Mouse (Mus musculus): ENCODE results near the gene Pla2g12a. TPM values are rescaled to one million over a fixed set of nuclear protein-coding genes. Genes with fewer than 3 reads are reported as not detected.

Gene Pla2g12a
- 33.7 and 39.0 TPM in 2 replicates for polyA plus RNA-seq (2014; fragmentation: Nextera tagmentation; extraction: Ambion mirVana)

- peak; percentile 96 for DNase-seq (ENCODE audit: low spot score)
- H3K4me3 ChIP-seq (ENCODE audit: low read depth, low read length), result peak within 1 kb of the TSS; percentile 66
- peak within 1 kb of the TSS; percentile 57 for H3K27ac ChIP-seq (ENCODE audit: low read depth, low read length)
- peaks cover 5% of the 10 kb centered on the region; the same call in 1 of the 2 replicates for H3K4me1 ChIP-seq (replicated peaks; ENCODE audit: control insufficient read depth, insufficient read depth, low read length)
- H3K4me2 ChIP-seq (ENCODE audit: low read depth, low read length, severe bottlenecking), result peak within 1 kb of the TSS; percentile 77
- peak; percentile 93 for ATAC-seq (replicated peaks; ENCODE audit: low FRiP score)
- H3K36me3 ChIP-seq (ENCODE audit: control insufficient read depth, insufficient read depth, low read length), result no peaks in the 10 kb centered on the region
- H3K9me3 ChIP-seq (ENCODE audit: control insufficient read depth, low read length), result no peaks in the 10 kb centered on the region
- H3K9ac ChIP-seq (ENCODE audit: low read length), result peak within 1 kb of the TSS; percentile 69
- no peaks in the 10 kb centered on the region for H3K27me3 ChIP-seq (ENCODE audit: control insufficient read depth, insufficient read depth, low read length)
- under 1% methylated on average over 65 of the region's 66 CpGs for WGBS
These were observed at the start of gene Pla2g12a for GRCm38 (mm10) chr3:129878405-129879021. TSS of gene Pla2g12a (plus strand) at chr3:129878606.

- peaks cover 5% of the 10 kb centered on the region; the same call in 1 of the 2 replicates for H3K4me1 ChIP-seq (replicated peaks; ENCODE audit: control insufficient read depth, insufficient read depth, low read length)
- H3K4me2 ChIP-seq (ENCODE audit: low read depth, low read length, severe bottlenecking), result peak overlapping the region; percentile 70
- peak overlapping the region; percentile 76 for H3K9ac ChIP-seq (ENCODE audit: low read length)
- no peaks in the 10 kb centered on the region; the same call in 1 of the 2 replicates for H3K36me3 ChIP-seq (ENCODE audit: control insufficient read depth, insufficient read depth, low read length)
- no peak for ATAC-seq (replicated peaks; ENCODE audit: low FRiP score)
- DNase-seq (ENCODE audit: low spot score), result no peak
- WGBS, result 1% methylated on average over 41 of the region's 45 CpGs
- H3K27ac ChIP-seq (ENCODE audit: low read depth, low read length), result peak overlapping the region; percentile 81
- no peaks in the 10 kb centered on the region for H3K27me3 ChIP-seq (ENCODE audit: control insufficient read depth, insufficient read depth, low read length)
- H3K9me3 ChIP-seq (ENCODE audit: control insufficient read depth, low read length), result no peaks in the 10 kb centered on the region
- H3K4me3 ChIP-seq (ENCODE audit: low read depth, low read length), result peak overlapping the region; percentile 88
These were observed 47.8 kb upstream of the Pla2g12a start for GRCm38 (mm10) chr3:129830626-129831025.

GRCm38 (mm10) chr3:129831035-129831568 is 47.3 kb upstream of the Pla2g12a start, which contains the start of gene Gar1:
TSS of gene Gar1 (minus strand) at chr3:129831396.
- under 1% methylated on average over 60 of the region's 60 CpGs for WGBS
- H3K27ac ChIP-seq (ENCODE audit: low read depth, low read length), result peak within 1 kb of the TSS; percentile 81
- peaks cover 5% of the 10 kb centered on the region; the same call in 1 of the 2 replicates for H3K4me1 ChIP-seq (replicated peaks; ENCODE audit: control insufficient read depth, insufficient read depth, low read length)
- peak within 1 kb of the TSS; percentile 76 for H3K9ac ChIP-seq (ENCODE audit: low read length)
- H3K36me3 ChIP-seq (ENCODE audit: control insufficient read depth, insufficient read depth, low read length), result no peaks in the 10 kb centered on the region; the same call in 1 of the 2 replicates
- DNase-seq (ENCODE audit: low spot score) (peak; percentile 97), ATAC-seq (replicated peaks; ENCODE audit: low FRiP score) (peak; percentile 95)
- H3K9me3 ChIP-seq (ENCODE audit: control insufficient read depth, low read length), result no peaks in the 10 kb centered on the region
- peak within 1 kb of the TSS; percentile 88 for H3K4me3 ChIP-seq (ENCODE audit: low read depth, low read length)
- peak within 1 kb of the TSS; percentile 70 for H3K4me2 ChIP-seq (ENCODE audit: low read depth, low read length, severe bottlenecking)
- no peaks in the 10 kb centered on the region for H3K27me3 ChIP-seq (ENCODE audit: control insufficient read depth, insufficient read depth, low read length)

- H3K36me3 ChIP-seq (ENCODE audit: control insufficient read depth, insufficient read depth, low read length), result no peaks in the 10 kb centered on the region
- DNase-seq (ENCODE audit: low spot score), result no peak
- no peak within 1 kb of the TSS for H3K9ac ChIP-seq (ENCODE audit: low read length)
- ATAC-seq (replicated peaks; ENCODE audit: low FRiP score), result no peak
- no peak within 1 kb of the TSS for H3K27ac ChIP-seq (ENCODE audit: low read depth, low read length)
- H3K27me3 ChIP-seq (ENCODE audit: control insufficient read depth, insufficient read depth, low read length), result no peaks in the 10 kb centered on the region
- H3K4me1 ChIP-seq (replicated peaks; ENCODE audit: control insufficient read depth, insufficient read depth, low read length), result no peaks in the 10 kb centered on the region
- WGBS, result 72% methylated on average over 6 of the region's 6 CpGs
- no peak within 1 kb of the TSS for H3K4me2 ChIP-seq (ENCODE audit: low read depth, low read length, severe bottlenecking)
- H3K9me3 ChIP-seq (ENCODE audit: control insufficient read depth, low read length), result no peaks in the 10 kb centered on the region
- no peak within 1 kb of the TSS for H3K4me3 ChIP-seq (ENCODE audit: low read depth, low read length)
These were observed 42.9 kb upstream of the Pla2g12a start, which contains the start of gene Cfi for GRCm38 (mm10) chr3:129835388-129835934. TSS of gene Cfi (plus strand) at chr3:129835884.

GRCm38 (mm10) chr3:129836051-129836697 is 42.2 kb upstream of the Pla2g12a start:
- no peaks in the 10 kb centered on the region for H3K36me3 ChIP-seq (ENCODE audit: control insufficient read depth, insufficient read depth, low read length)
- H3K27me3 ChIP-seq (ENCODE audit: control insufficient read depth, insufficient read depth, low read length), result no peaks in the 10 kb centered on the region
- no peak overlapping the region for H3K4me3 ChIP-seq (ENCODE audit: low read depth, low read length)
- no peak overlapping the region for H3K27ac ChIP-seq (ENCODE audit: low read depth, low read length)
- ATAC-seq (replicated peaks; ENCODE audit: low FRiP score) (no peak), DNase-seq (ENCODE audit: low spot score) (no peak)
- H3K9me3 ChIP-seq (ENCODE audit: control insufficient read depth, low read length), result no peaks in the 10 kb centered on the region
- H3K4me1 ChIP-seq (replicated peaks; ENCODE audit: control insufficient read depth, insufficient read depth, low read length), result no peaks in the 10 kb centered on the region
- H3K9ac ChIP-seq (ENCODE audit: low read length), result no peak overlapping the region
- H3K4me2 ChIP-seq (ENCODE audit: low read depth, low read length, severe bottlenecking), result no peak overlapping the region
- 12% methylated on average over 11 of the region's 11 CpGs for WGBS

GRCm38 (mm10) chr3:129836965-129837364 is 41.4 kb upstream of the Pla2g12a start:
- no peaks in the 10 kb centered on the region for H3K36me3 ChIP-seq (ENCODE audit: control insufficient read depth, insufficient read depth, low read length)
- no peak overlapping the region for H3K27ac ChIP-seq (ENCODE audit: low read depth, low read length)
- no peaks in the 10 kb centered on the region for H3K27me3 ChIP-seq (ENCODE audit: control insufficient read depth, insufficient read depth, low read length)
- H3K4me3 ChIP-seq (ENCODE audit: low read depth, low read length), result no peak overlapping the region
- H3K4me2 ChIP-seq (ENCODE audit: low read depth, low read length, severe bottlenecking), result no peak overlapping the region
- ATAC-seq (replicated peaks; ENCODE audit: low FRiP score), result no peak
- H3K9ac ChIP-seq (ENCODE audit: low read length), result no peak overlapping the region
- no peaks in the 10 kb centered on the region for H3K9me3 ChIP-seq (ENCODE audit: control insufficient read depth, low read length)
- WGBS, result 89% methylated on average over 6 of the region's 6 CpGs
- DNase-seq (ENCODE audit: low spot score), result no peak
- H3K4me1 ChIP-seq (replicated peaks; ENCODE audit: control insufficient read depth, insufficient read depth, low read length), result no peaks in the 10 kb centered on the region

GRCm38 (mm10) chr3:129838017-129838416 is 40.4 kb upstream of the Pla2g12a start:
- DNase-seq (ENCODE audit: low spot score) (no peak), ATAC-seq (replicated peaks; ENCODE audit: low FRiP score) (no peak; the same call in 1 of the 2 replicates)
- Histone ChIP-seq H3K9me3 (ENCODE audit: control insufficient read depth, low read length) (no peaks in the 10 kb centered on the region), H3K27ac (ENCODE audit: low read depth, low read length) (no peak overlapping the region), H3K4me3 (ENCODE audit: low read depth, low read length) (no peak overlapping the region), H3K36me3 (ENCODE audit: control insufficient read depth, insufficient read depth, low read length) (no peaks in the 10 kb centered on the region), H3K9ac (ENCODE audit: low read length) (no peak overlapping the region), H3K4me1 (replicated peaks; ENCODE audit: control insufficient read depth, insufficient read depth, low read length) (no peaks in the 10 kb centered on the region), H3K27me3 (ENCODE audit: control insufficient read depth, insufficient read depth, low read length) (no peaks in the 10 kb centered on the region), H3K4me2 (ENCODE audit: low read depth, low read length, severe bottlenecking) (no peak overlapping the region)
- 55% methylated on average over 7 of the region's 7 CpGs for WGBS

GRCm38 (mm10) chr3:129845868-129846267 is 32.5 kb upstream of the Pla2g12a start:
- no peak for ATAC-seq (replicated peaks; ENCODE audit: low FRiP score)
- no peak overlapping the region for H3K27ac ChIP-seq (ENCODE audit: low read depth, low read length)
- WGBS, result 84% methylated on average over 2 of the region's 2 CpGs

More at GRCm38 (mm10) chr3:129845868-129846267, 32.5 kb upstream of the Pla2g12a start:
- Histone ChIP-seq H3K27me3 (ENCODE audit: control insufficient read depth, insufficient read depth, low read length) (no peaks in the 10 kb centered on the region), H3K4me1 (replicated peaks; ENCODE audit: control insufficient read depth, insufficient read depth, low read length) (no peaks in the 10 kb centered on the region), H3K9ac (ENCODE audit: low read length) (no peak overlapping the region), H3K9me3 (ENCODE audit: control insufficient read depth, low read length) (no peaks in the 10 kb centered on the region), H3K4me2 (ENCODE audit: low read depth, low read length, severe bottlenecking) (no peak overlapping the region), H3K36me3 (ENCODE audit: control insufficient read depth, insufficient read depth, low read length) (no peaks in the 10 kb centered on the region), H3K4me3 (ENCODE audit: low read depth, low read length) (no peak overlapping the region)
- DNase-seq (ENCODE audit: low spot score), result no peak
